Mouse (Mus musculus): Measurements from ENCODE around the gene Gm20517. TPM values are rescaled to one million over a fixed set of nuclear protein-coding genes. Genes with fewer than 3 reads are reported as not detected.

The Gm20517 gene
- total and polyA plus RNA-seq, 3 experiments = 1.9 to 2.9 TPM; not detected in 1

- H3K79me2 ChIP-seq (ENCODE audit: control insufficient read depth, insufficient read depth, low read length, poor library complexity) = no peaks in the 10 kb centered on the region
- H3K27ac ChIP-seq (ENCODE audit: control insufficient read depth, low read depth, low read length) = no peak overlapping the region
- peaks cover 0 to 7% of the 10 kb centered on the region in 2 experiments; a peak in 3 of 4 replicates for H3K4me1 ChIP-seq (ENCODE audit: control insufficient read depth in 1 of 2, insufficient read depth in 2 of 2, low read length in 2 of 2)
- TF ChIP-seq POLR2AphosphoS5 (IDR thresholded peaks at IDR 0.05; ENCODE audit: borderline replicate concordance, low read depth, low read length) (no peak), KAT2A (conservative IDR thresholded peaks at IDR 0.05; ENCODE audit: low read depth, low read length) (no peak), ZNF384 (IDR thresholded peaks at IDR 0.05; ENCODE audit: low read depth, low read length) (no peak), MYC (IDR thresholded peaks at IDR 0.05; ENCODE audit: low read depth, low read length) (no peak), TBP (IDR thresholded peaks at IDR 0.05; ENCODE audit: low read depth, low read length) (no peak), ZC3H11A (IDR thresholded peaks at IDR 0.05; ENCODE audit: low read depth, low read length) (no peak)
- H3K9ac ChIP-seq (ENCODE audit: control insufficient read depth, low read depth, low read length, poor library complexity, severe bottlenecking) = no peak overlapping the region
- no peak overlapping the region for H3K4me3 ChIP-seq (ENCODE audit: control insufficient read depth in 1 of 2, insufficient read depth in 1 of 2, low read depth in 2 of 2, low read length in 2 of 2)
- H3K36me3 ChIP-seq (ENCODE audit: control insufficient read depth in 1 of 2, insufficient read depth in 2 of 2, low read length in 2 of 2) = peaks cover 0 to 5% of the 10 kb centered on the region in 2 experiments; a peak in 2 of 4 replicates
- H3K9me3 ChIP-seq (replicated peaks; ENCODE audit: insufficient read depth, low read length) = no peaks in the 10 kb centered on the region
- no peak for DNase-seq (ENCODE audit: low read depth, low spot score)
- H3K27me3 ChIP-seq (ENCODE audit: control insufficient read depth in 1 of 2, insufficient read depth in 2 of 2, low read length in 2 of 2) = peaks cover 6 to 7% of the 10 kb centered on the region in 2 experiments
Measured at GRCm38 (mm10) chr17:47712889-47713571, 101.6 kb downstream of the Gm20517 start.

GRCm38 (mm10) chr17:47715037-47715436, 103.6 kb downstream of the Gm20517 start:
- no peak for DNase-seq (ENCODE audit: low read depth, low spot score)
- Histone ChIP-seq H3K36me3 (ENCODE audit: control insufficient read depth in 1 of 2, insufficient read depth in 2 of 2, low read length in 2 of 2) (peaks cover 0 to 5% of the 10 kb centered on the region in 2 experiments; a peak in 2 of 4 replicates), H3K4me1 (ENCODE audit: control insufficient read depth in 1 of 2, insufficient read depth in 2 of 2, low read length in 2 of 2) (peaks cover 0 to 6% of the 10 kb centered on the region in 2 experiments; a peak in 3 of 4 replicates), H3K27ac (ENCODE audit: control insufficient read depth, low read depth, low read length) (no peak overlapping the region), H3K4me3 (ENCODE audit: control insufficient read depth in 1 of 2, insufficient read depth in 1 of 2, low read depth in 2 of 2, low read length in 2 of 2) (no peak overlapping the region), H3K9ac (ENCODE audit: control insufficient read depth, low read depth, low read length, poor library complexity, severe bottlenecking) (no peak overlapping the region), H3K79me2 (ENCODE audit: control insufficient read depth, insufficient read depth, low read length, poor library complexity) (no peaks in the 10 kb centered on the region), H3K27me3 (ENCODE audit: control insufficient read depth in 1 of 2, insufficient read depth in 2 of 2, low read length in 2 of 2) (peaks cover 6 to 7% of the 10 kb centered on the region in 2 experiments), H3K9me3 (replicated peaks; ENCODE audit: insufficient read depth, low read length) (no peaks in the 10 kb centered on the region)
- no peak for TF ChIP-seq HCFC1 (IDR thresholded peaks at IDR 0.05; ENCODE audit: low read depth, low read length)
- TF ChIP-seq MAFK (IDR thresholded peaks at IDR 0.05; ENCODE audit: borderline replicate concordance, low read depth, low read length) = no peak
- TF ChIP-seq MAZ (IDR thresholded peaks at IDR 0.05; ENCODE audit: low read depth, low read length) = no peak
- TF ChIP-seq ZC3H11A (IDR thresholded peaks at IDR 0.05; ENCODE audit: low read depth, low read length) = no peak
- no peak for TF ChIP-seq POLR2AphosphoS2 (IDR thresholded peaks at IDR 0.05; ENCODE audit: low read length)
- TF ChIP-seq CTCF (IDR thresholded peaks at IDR 0.05 in 2 of 3, conservative IDR thresholded peaks at IDR 0.05 in 1 of 3; ENCODE audit: control insufficient read depth in 1 of 3, insufficient read depth in 1 of 3, low read depth in 2 of 3, low read length in 3 of 3, poor library complexity in 1 of 3, severe bottlenecking in 1 of 3) = no peak
- no peak for TF ChIP-seq ZNF384 (IDR thresholded peaks at IDR 0.05; ENCODE audit: low read depth, low read length)
- no peak for TF ChIP-seq CHD2 (IDR thresholded peaks at IDR 0.05; ENCODE audit: low read length)
- TF ChIP-seq GATA1 (IDR thresholded peaks at IDR 0.05; ENCODE audit: low read depth, low read length) = no peak
- TF ChIP-seq JUND (IDR thresholded peaks at IDR 0.05; ENCODE audit: low read depth, low read length) = no peak
- TF ChIP-seq USF1 (IDR thresholded peaks at IDR 0.05; ENCODE audit: low read depth, low read length) = no peak
- no peak for TF ChIP-seq BHLHE40 (IDR thresholded peaks at IDR 0.05; ENCODE audit: borderline replicate concordance, low read depth, low read length)
